Mouse (Mus musculus) left cerebral cortex, adult 8-10 months (tissue): ENCODE results near the gene Ak4. TPM values are rescaled to one million over a fixed set of nuclear protein-coding genes. Genes with fewer than 3 reads are reported as not detected.

Experiments
- DNase-seq, 2 experiments: peaks; one replicate each; pipeline ENCODE4 v3.0.0; 2022; ENCODE audit warnings: low spot score in 2 of 2
- total RNA-seq, 4 experiments: library from RNA; stranded (reverse); gene quantifications; 2 replicates each; pipeline ENCODE4 v1.2.4; 2022

Ak4 gene
- total RNA-seq, 4 experiments from 2014 or later: 27.1 to 36.0 (median 33.1) TPM

- no peak for DNase-seq
Observed at GRCm38 (mm10) chr4:101510111-101510903, 91.2 kb downstream of the Ak4 start.

GRCm38 (mm10) chr4:101510904-101511210, 91.8 kb downstream of the Ak4 start:
- no peak for DNase-seq

GRCm38 (mm10) chr4:101511768-101512521, 92.9 kb downstream of the Ak4 start:
- no peak for DNase-seq

GRCm38 (mm10) chr4:101513251-101513650, 94.2 kb downstream of the Ak4 start:
- DNase-seq: no peak

GRCm38 (mm10) chr4:101515853-101516252, 96.8 kb downstream of the Ak4 start:
- no peak for DNase-seq

Other genes with a start within 250 kb of the Ak4 start
- 100 to 1,000 TPM; 114 to 122 (median 117) TPM for gene Jak1, start 154.0 kb upstream of the Ak4 start, total RNA-seq
- gene Dnajc6, start 77.4 kb downstream of the Ak4 start, total RNA-seq: 100 to 1,000 TPM; 274 to 346 (median 317) TPM
- 10 to 100 TPM; 26.1 to 28.0 (median 27.1) TPM for gene Leprot, start 228.4 kb downstream of the Ak4 start, total RNA-seq